Mouse (Mus musculus): ENCODE results near the gene Hsd3b7.

- TF ChIP-seq CHD2 (IDR thresholded peaks at IDR 0.05; ENCODE audit: low read depth, low read length) (no peak), HCFC1 (IDR thresholded peaks at IDR 0.05; ENCODE audit: borderline replicate concordance, insufficient read depth, low read length) (no peak)
Observed at GRCm38 (mm10) chr7:127765756-127766155, 34.6 kb upstream of the Hsd3b7 start.

Measured in ES-E14 (cell line).